Mouse (Mus musculus) G1E (cell line): ENCODE results near the gene Cd24a.

Experiments
- CTCF ChIP-seq: IDR thresholded peaks from 2 replicates; pipeline ENCODE4 v1.5.1; 2012; ENCODE audit warnings: low read depth, low read length, inconsistent platforms, mixed read lengths
- GATA1 ChIP-seq: IDR thresholded peaks from 2 replicates; pipeline ENCODE4 v1.6.1; 2012; ENCODE audit warnings: borderline replicate concordance, low read length, inconsistent platforms, mixed read lengths
- POLR2AphosphoS5 ChIP-seq: IDR thresholded peaks from 2 replicates; pipeline ENCODE4 v1.6.1; 2012; ENCODE audit warnings: low read depth, low read length, inconsistent platforms; ENCODE audit not compliant: insufficient replicate concordance
- TAL1 ChIP-seq: conservative IDR thresholded peaks from 2 replicates; pipeline ENCODE4 v1.6.1; 2012; ENCODE audit warnings: low read depth, low read length, inconsistent platforms, mixed read lengths

GRCm38 (mm10) chr10:43537652-43538051 is 40.4 kb upstream of the Cd24a start:
- no peak for TF ChIP-seq CTCF
- TF ChIP-seq TAL1 = no peak
- TF ChIP-seq POLR2AphosphoS5 = no peak
- no peak for TF ChIP-seq GATA1
